Mouse (Mus musculus) spleen, adult 2 months (tissue): Measurements from ENCODE around the gene Prpsap1. TPM values are rescaled to one million over a fixed set of nuclear protein-coding genes. Genes with fewer than 3 reads are reported as not detected.

Experiments used
- DNase-seq, 2 experiments: peaks; one replicate each; pipeline versions ENCODE4 v3.0.0 to v3.0.0-alpha.2; 2012 to 2021; ENCODE audit warnings: low spot score in 2 of 2, low read depth in 1 of 2
- H3K27ac ChIP-seq: fragments of 200-500 bp; 2 replicates; pipeline ENCODE4 v1.5.1; 2012; ENCODE audit warnings: low read length, inconsistent platforms; ENCODE audit not compliant: insufficient read depth
- H3K27me3 ChIP-seq: fragments of 200-500 bp; 2 replicates; pipeline ENCODE4 v1.6.1; 2012; ENCODE audit warnings: mild to moderate bottlenecking, moderate library complexity, low read length, inconsistent platforms; ENCODE audit not compliant: control insufficient read depth, insufficient read depth
- H3K36me3 ChIP-seq: fragments of 200-500 bp; 2 replicates; pipeline ENCODE4 v1.6.1; 2012; ENCODE audit warnings: mild to moderate bottlenecking, low read length, inconsistent platforms; ENCODE audit not compliant: control insufficient read depth, insufficient read depth
- H3K4me1 ChIP-seq: fragments of 200-500 bp; 2 replicates; pipeline ENCODE4 v1.6.1; 2011; ENCODE audit warnings: inconsistent platforms; ENCODE audit not compliant: control insufficient read depth, insufficient read depth, insufficient read length
- H3K4me3 ChIP-seq: fragments of 200-500 bp; 2 replicates; pipeline ENCODE4 v1.5.1; 2011; ENCODE audit warnings: mild to moderate bottlenecking, inconsistent platforms; ENCODE audit not compliant: insufficient read depth, insufficient read length; ENCODE audit errors: extremely low read depth
- CTCF ChIP-seq: fragments of 200-500 bp; IDR thresholded peaks from 2 replicates; pipeline ENCODE4 v1.5.1; 2011; ENCODE audit warnings: mild to moderate bottlenecking, inconsistent platforms; ENCODE audit not compliant: insufficient read depth, insufficient read length, insufficient replicate concordance; ENCODE audit errors: extremely low read depth
- POLR2A ChIP-seq: fragments of 200-500 bp; IDR thresholded peaks from 2 replicates; pipeline ENCODE4 v1.6.1; 2011; ENCODE audit warnings: low read depth, low read length, inconsistent platforms
- WGBS: fragments of 180-500 bp; shearing (Covaris S2); methylation state at CpG from one replicate; pipeline ENCODE4 v1.1.7; 2018; 5-methylcytosine and 5-hydroxymethylcytosine counted together
- polyA plus RNA-seq: library from polyadenylated mRNA; depleted of rRNA; stranded (reverse); fragments of >200 nt; gene quantifications from 2 replicates; pipeline ENCODE4 v1.2.3, GENCODE M21; 2012

Prpsap1 gene
- polyA plus RNA-seq, 1 experiment: 62.1 TPM

DNA sequence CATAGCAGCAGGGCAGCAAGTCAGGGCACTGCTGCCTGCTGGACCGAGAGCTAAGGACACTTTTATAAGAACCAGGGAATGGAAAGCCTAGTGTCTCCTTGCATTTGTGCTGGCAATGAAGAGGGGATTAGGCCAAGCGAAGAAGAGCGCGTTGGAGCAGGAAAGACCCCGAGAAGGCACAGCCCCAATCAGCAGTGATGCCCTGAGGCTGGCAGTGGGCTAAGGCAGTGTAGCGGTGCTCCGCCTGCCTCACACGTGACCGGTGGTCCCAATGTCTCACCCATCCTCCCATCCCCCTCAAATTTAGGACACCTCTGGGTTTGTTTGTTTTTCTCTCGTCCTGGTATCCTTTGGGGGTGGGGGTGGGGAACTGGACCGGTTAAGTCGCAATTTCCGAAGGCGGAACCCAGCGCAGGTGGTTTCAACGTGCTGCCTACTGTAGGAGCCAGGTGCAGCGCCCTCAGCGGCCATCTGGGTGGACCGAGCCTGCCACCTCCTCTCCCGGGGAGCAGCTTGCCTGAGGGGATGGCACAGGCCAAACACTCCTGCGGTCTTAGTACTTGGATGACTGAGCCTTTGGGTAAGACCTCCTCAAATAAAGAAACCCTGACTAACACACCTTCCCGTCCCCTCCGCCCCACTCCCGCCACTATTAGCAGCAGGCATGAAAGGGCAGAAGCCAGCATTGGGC is 21.5 kb upstream of the Prpsap1 start:
- Histone ChIP-seq H3K27me3 (no peaks in the 10 kb centered on the region), H3K4me1 (no peaks in the 10 kb centered on the region), H3K27ac (no peak overlapping the region), H3K36me3 (no peaks in the 10 kb centered on the region), H3K4me3 (no peak overlapping the region)
- DNase-seq: no peak
- TF ChIP-seq CTCF (no peak), POLR2A (no peak)
- 47% methylated on average over 24 of the region's 24 CpGs for WGBS

GRCm38 (mm10) chr11:116513531-116514038 is 19.6 kb upstream of the Prpsap1 start:
- TF ChIP-seq CTCF (no peak), POLR2A (no peak)
- no peaks in the 10 kb centered on the region for H3K27me3 ChIP-seq
- WGBS: 86% methylated on average over 4 of the region's 4 CpGs

DNA sequence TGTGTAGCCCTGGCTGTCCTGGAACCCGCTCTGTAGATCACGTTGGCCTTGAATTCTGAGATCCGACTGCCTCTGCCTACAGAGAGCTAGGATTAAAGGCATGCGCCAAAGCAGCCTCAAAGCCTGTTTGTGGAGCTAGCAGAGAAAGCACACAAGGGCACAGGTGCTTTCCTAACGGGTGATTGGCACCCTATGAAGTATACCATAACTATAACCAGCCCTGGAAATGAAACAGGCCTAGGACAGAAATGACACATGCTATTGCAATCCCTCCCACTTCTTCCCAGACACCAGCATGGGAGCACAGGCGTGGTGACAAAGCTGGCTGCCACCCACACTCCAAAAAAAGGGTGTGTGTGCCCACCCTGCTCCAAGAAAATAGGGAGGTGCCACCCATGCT is 19.0 kb upstream of the Prpsap1 start:
- no peak for DNase-seq
- Histone ChIP-seq H3K36me3 (no peaks in the 10 kb centered on the region), H3K27me3 (no peaks in the 10 kb centered on the region), H3K27ac (no peak overlapping the region), H3K4me1 (no peaks in the 10 kb centered on the region), H3K4me3 (no peak overlapping the region)
- no peak for TF ChIP-seq CTCF
- no peak for TF ChIP-seq POLR2A
- 86% methylated on average over 6 of the region's 6 CpGs for WGBS

More at GRCm38 (mm10) chr11:116513531-116514038, 19.6 kb upstream of the Prpsap1 start:
- no peak for DNase-seq
- H3K4me3 ChIP-seq: no peak overlapping the region
- H3K27ac ChIP-seq: no peak overlapping the region
- no peaks in the 10 kb centered on the region for H3K36me3 ChIP-seq
- H3K4me1 ChIP-seq: no peaks in the 10 kb centered on the region

GRCm38 (mm10) chr11:116512154-116512553 is 18.2 kb upstream of the Prpsap1 start:
- TF ChIP-seq POLR2A (no peak), CTCF (no peak)
- 92% methylated on average over 7 of the region's 7 CpGs for WGBS
- no peak overlapping the region for H3K27ac ChIP-seq
- H3K27me3 ChIP-seq: no peaks in the 10 kb centered on the region
- DNase-seq: no peak
- no peak overlapping the region for H3K4me3 ChIP-seq
- H3K36me3 ChIP-seq: no peaks in the 10 kb centered on the region
- H3K4me1 ChIP-seq: no peaks in the 10 kb centered on the region

- no peak for TF ChIP-seq POLR2A
- no peak for TF ChIP-seq CTCF
- 69% methylated on average over 7 of the region's 7 CpGs for WGBS
- no peaks in the 10 kb centered on the region for H3K4me1 ChIP-seq
- H3K27ac ChIP-seq: no peak overlapping the region
- no peaks in the 10 kb centered on the region for H3K36me3 ChIP-seq
- DNase-seq: no peak
- no peak overlapping the region for H3K4me3 ChIP-seq
- no peaks in the 10 kb centered on the region for H3K27me3 ChIP-seq
Observed at GRCm38 (mm10) chr11:116511301-116511868, 17.4 kb upstream of the Prpsap1 start.

GRCm38 (mm10) chr11:116508689-116509088 is 14.7 kb upstream of the Prpsap1 start:
- DNase-seq: no peak
- TF ChIP-seq CTCF (no peak), POLR2A (no peak)
- Histone ChIP-seq H3K4me1 (no peaks in the 10 kb centered on the region), H3K27ac (no peak overlapping the region), H3K4me3 (no peak overlapping the region), H3K36me3 (no peaks in the 10 kb centered on the region), H3K27me3 (no peaks in the 10 kb centered on the region)
- WGBS: 76% methylated on average over 2 of the region's 2 CpGs

- Histone ChIP-seq H3K36me3 (no peaks in the 10 kb centered on the region), H3K27ac (no peak overlapping the region), H3K4me1 (no peaks in the 10 kb centered on the region), H3K27me3 (no peaks in the 10 kb centered on the region), H3K4me3 (no peak overlapping the region)
- no peak for DNase-seq
- 77% methylated on average over 17 of the region's 17 CpGs for WGBS
- TF ChIP-seq POLR2A (no peak), CTCF (no peak)
Observed at GRCm38 (mm10) chr11:116506151-116506875, 12.3 kb upstream of the Prpsap1 start.
